Mouse (Mus musculus): ENCODE results near the gene Mfsd12. TPM values are rescaled to one million over a fixed set of nuclear protein-coding genes. Genes with fewer than 3 reads are reported as not detected.

Gene Mfsd12
- total RNA-seq, 2 experiments from 2014 or later: 42.8 to 45.9 TPM

DNA sequence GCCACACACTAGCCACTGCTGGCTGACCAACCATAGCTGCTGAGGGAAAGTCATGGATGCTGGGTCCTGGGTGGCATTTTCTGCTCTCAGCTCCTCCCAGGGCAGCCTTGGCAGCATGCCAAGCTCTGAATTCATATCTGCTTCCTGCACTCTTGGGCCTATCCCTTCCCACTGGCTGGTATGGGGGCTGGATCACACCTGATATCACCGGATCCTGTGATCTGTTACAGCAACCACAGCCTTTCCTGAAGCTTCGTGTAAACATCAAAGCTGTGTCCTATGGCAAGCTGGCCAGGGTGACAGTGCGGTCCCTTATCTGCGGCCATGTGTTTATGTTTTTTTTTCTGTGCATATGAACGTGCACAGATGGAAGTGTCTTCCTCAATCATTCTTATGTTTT lies 24.7 kb downstream of the Mfsd12 start:
- no peak for DNase-seq (ENCODE audit: low spot score in 2 of 2)
- Histone ChIP-seq H3K4me3 (no peak overlapping the region), H3K27ac (no peak overlapping the region)
- no peak for TF ChIP-seq CTCF (conservative IDR thresholded peaks at IDR 0.05)

DNA sequence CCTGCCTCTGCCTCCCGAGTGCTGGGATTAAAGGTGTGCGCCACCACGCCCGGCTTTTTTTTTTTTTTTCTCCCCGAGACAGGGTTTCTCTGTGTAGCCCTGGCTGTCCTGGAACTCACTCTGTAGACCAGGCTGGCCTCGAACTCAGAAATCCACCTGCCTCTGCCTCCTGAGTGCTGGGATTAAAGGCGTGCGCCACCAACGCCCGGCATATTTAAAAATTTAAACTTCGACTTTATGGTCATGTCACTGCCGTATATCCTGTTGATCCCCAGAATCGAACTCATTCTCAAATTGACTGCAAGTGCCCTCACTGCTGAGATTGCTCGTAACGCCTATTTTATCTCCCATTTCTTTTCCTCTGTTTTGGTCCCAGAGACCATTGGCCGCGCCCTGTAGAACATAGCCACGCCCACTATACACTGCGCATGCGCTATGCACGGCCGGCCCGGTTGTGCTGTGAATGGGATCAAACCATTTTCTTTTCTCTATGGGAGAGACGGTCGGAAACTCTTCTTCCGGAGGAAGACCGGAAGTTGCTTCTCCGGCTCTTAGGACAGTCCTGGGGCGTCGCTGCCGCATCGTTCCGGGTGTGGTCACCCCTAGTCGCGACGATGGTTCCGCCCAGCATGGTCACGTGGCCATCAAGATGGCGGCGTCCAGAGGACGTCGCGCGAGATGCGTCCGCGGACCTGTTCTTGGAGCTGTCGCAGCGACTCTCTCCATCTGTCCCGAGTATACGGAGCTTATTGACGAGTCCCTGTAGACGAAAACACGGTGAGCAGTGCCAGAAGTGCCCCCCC lies 26.7 kb downstream of the Mfsd12 start, which contains the start of the genes Dohh and Gm48551:
Dohh (plus strand) TSS at position 627 of the 803 bp plus-strand sequence.
Gm48551 (plus strand) TSS at position 665 of the 803 bp plus-strand sequence.
- peak; percentile 97 to 99 for DNase-seq (ENCODE audit: low spot score in 2 of 2)
- Histone ChIP-seq H3K4me3 (peak within 1 kb of the TSS; percentile 73), H3K27ac (peak within 1 kb of the TSS; percentile 98)
- peak; percentile 28; the same call in 1 of the 2 replicates for TF ChIP-seq CTCF (conservative IDR thresholded peaks at IDR 0.05)

DNA sequence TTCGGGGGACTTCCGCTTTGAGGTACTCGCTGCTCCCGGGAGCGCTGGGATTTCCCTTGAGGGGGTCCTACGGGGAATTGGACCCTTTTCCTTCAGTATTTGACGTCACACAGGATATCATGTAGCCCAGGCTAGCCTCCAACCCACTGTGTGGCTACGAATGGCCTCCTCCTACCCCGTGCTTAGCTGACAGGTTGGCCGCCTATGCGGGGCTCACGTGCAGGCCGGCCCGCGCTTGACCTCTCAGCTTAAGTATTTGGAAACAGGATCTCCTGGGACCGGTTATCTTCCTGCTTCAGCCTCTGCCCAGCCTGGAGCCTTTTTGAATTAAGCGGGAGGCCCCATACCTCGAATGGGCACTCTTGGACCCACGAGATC lies 27.3 kb downstream of the Mfsd12 start:
- no peak for DNase-seq (ENCODE audit: low spot score in 2 of 2)
- peak overlapping the region; percentile 98 for H3K27ac ChIP-seq
- peak overlapping the region; percentile 73 for H3K4me3 ChIP-seq
- no peak for TF ChIP-seq CTCF (conservative IDR thresholded peaks at IDR 0.05)

DNA sequence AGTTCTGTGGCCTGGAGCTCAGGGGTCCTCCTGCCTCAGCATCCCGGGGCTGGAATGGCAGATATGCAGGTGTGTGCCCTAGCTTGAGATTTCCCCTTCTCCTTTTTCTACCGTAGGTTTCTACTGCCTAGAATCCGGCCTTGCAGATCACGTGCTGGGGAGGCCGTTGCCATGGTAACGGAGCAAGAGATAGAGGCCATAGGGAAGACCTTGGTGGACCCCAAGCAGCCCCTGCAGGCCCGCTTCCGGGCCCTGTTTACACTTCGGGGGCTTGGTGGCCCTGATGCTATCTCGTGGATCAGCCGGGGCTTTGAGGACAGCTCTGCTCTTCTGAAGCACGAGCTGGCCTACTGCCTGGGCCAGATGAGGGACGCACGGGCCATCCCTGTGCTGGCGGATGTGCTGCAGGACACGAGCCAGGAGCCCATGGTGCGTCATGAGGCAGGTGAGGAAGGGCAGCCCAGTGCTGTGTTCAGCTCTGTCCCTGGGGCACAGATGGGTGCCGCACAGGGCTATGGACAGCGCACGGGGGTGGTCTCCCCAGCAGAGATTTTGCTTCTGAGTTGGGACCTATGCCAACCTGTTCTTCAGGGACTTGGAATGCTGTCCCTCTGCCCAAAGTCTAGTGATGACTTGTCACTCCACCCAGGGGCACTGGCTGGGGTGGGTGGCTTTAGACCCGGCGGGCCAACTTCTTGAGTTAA lies 28.5 kb downstream of the Mfsd12 start:
- TF ChIP-seq CTCF (conservative IDR thresholded peaks at IDR 0.05): no peak
- Histone ChIP-seq H3K27ac (no peak overlapping the region), H3K4me3 (peak overlapping the region; percentile 73)
- DNase-seq (ENCODE audit: low spot score in 2 of 2): no peak

DNA sequence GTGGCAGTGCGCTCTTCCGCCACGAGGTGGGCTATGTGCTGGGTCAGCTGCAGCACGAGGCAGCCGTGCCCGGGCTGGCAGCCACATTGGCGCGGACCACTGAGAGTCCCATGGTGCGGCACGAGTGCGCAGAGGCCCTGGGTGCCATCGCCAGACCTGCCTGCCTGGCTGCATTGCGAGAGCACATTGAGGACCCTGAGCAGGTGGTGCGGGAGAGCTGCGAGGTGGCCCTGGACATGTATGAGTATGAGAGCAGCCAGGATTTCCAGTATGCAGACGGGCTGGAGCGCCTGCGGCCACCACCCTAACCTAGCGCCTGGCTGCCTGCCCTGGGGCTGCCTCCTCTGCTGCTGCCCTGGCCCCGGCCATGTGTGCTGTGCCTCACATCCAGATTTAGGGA lies 30.4 kb downstream of the Mfsd12 start:
- no peak for DNase-seq (ENCODE audit: low spot score in 2 of 2)
- TF ChIP-seq CTCF (conservative IDR thresholded peaks at IDR 0.05): no peak
- Histone ChIP-seq H3K27ac (no peak overlapping the region), H3K4me3 (no peak overlapping the region)

DNA sequence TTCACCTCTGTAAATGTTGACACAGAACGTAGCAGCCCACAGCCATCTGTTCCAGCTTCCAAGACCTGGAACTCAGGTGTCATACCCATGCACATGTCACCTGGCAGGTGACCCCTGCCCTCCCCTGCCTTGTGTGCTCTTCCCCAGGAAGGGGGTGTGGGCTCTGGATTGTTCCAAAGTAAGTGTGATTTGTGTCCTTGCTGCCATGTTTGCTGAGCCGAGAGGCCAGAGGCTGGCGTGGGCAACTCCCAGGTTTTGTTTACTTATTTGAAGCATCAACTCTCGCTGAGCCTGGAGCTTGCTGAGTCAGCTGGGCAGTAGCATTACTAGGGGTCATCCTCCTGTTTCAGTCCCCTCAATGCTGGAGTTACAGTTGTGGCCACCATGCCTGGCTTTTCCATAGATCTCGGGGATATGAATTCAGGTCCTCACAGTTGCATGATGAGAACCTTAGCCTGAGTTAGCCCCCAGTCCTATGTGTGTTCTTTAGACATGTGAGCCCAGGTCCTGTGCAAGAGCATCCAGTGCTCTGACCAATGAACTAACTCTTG lies 31.3 kb downstream of the Mfsd12 start, which contains the start of gene Gm48552:
Gm48552 (plus strand) TSS at position 501 of the 551 bp plus-strand sequence.
- no peak within 1 kb of the TSS for H3K4me3 ChIP-seq
- H3K27ac ChIP-seq: no peak within 1 kb of the TSS; the same call in 1 of the 2 replicates
- no peak for TF ChIP-seq CTCF (conservative IDR thresholded peaks at IDR 0.05)
- no peak for DNase-seq (ENCODE audit: low spot score in 2 of 2)

DNA sequence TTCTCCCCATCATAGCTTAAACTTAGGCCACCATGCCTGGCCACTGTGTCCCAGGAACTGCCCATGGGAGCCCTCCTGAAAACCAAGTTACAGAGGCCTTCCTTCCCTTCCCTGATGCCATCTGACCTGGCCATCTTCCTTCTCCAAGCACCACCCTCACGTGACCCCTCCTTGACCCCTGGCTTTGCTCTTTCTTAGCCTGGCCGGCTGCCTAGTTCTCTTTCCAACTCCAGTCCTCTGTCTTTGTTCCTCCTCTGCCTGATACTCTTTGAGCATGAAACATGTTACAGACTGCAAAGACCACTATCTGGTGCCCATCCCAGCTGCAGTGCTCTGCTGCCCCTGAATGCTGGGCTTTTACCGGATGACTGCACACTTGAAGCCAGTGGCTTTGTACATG lies 32.1 kb downstream of the Mfsd12 start:
- no peak overlapping the region; the same call in 1 of the 2 replicates for H3K27ac ChIP-seq

DNA sequence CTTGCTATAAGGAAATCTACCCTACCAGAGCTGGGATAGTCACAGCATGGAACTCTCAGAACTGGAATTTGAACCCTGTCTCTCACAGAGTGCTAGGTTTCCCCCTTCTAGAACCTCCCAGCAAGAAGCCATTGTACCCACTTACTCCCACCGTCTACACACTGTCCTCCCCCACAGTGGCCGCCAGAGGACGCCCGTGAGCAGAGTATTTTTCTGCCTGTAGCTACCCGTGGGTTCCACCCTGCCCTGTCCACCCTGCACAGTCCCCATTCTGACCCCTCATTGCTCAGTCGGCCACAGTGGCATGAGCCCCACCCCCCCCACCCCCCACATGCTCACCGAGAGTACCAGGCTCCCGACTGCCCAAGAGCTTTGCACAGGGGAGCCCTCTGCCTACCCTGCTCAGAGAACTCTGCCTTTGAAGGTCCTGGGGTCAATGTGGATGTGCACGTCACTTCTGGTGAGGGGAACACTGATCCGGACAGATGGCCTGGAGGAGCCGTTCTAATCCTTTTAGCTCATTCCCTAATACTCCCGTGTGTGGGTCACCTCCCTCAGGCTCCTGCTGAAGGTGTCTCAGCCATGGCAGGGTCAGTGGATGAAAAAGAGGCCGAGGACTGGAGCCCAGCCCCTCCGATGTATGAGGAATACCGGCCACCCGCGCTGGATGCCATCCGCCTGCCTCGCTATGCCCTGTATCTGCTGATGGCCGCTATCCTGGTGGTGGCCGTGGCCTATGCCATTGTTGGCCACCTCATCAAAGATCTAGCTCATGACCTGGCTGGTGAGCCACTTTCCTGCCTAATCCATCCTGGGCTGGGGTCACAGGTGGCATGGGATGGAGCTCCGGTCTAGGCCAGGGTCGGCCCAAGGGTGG lies 32.7 kb downstream of the Mfsd12 start:
- peak; percentile 57 to 82 for DNase-seq (ENCODE audit: low spot score in 2 of 2)

More for the DNA sequence above, 32.1 kb downstream of the Mfsd12 start:
- no peak overlapping the region for H3K4me3 ChIP-seq
- no peak for DNase-seq (ENCODE audit: low spot score in 2 of 2)
- TF ChIP-seq CTCF (conservative IDR thresholded peaks at IDR 0.05): no peak

DNA sequence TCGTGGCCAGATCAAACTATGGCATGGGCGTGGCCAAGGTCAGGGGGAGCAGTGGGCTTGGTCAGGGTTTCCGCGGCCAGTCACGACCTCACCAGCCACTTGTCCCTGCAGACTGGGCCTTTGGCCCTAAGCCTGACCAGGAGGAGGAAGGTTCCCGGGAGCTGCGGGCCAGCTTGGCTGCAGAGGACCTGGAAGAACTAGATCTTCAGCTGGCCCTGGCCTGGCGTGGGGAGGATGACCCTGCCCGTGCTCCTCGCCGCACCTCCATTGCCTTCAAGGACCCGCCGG lies 33.3 kb downstream of the Mfsd12 start:
- DNase-seq (ENCODE audit: low spot score in 2 of 2): no peak
- TF ChIP-seq CTCF (conservative IDR thresholded peaks at IDR 0.05): no peak
- H3K27ac ChIP-seq: no peak overlapping the region

More for the DNA sequence above, 32.7 kb downstream of the Mfsd12 start:
- peak; percentile 95 for TF ChIP-seq CTCF (conservative IDR thresholded peaks at IDR 0.05)
- Histone ChIP-seq H3K27ac (peak overlapping the region; percentile 10; the same call in 1 of the 2 replicates), H3K4me3 (no peak overlapping the region)

DNA sequence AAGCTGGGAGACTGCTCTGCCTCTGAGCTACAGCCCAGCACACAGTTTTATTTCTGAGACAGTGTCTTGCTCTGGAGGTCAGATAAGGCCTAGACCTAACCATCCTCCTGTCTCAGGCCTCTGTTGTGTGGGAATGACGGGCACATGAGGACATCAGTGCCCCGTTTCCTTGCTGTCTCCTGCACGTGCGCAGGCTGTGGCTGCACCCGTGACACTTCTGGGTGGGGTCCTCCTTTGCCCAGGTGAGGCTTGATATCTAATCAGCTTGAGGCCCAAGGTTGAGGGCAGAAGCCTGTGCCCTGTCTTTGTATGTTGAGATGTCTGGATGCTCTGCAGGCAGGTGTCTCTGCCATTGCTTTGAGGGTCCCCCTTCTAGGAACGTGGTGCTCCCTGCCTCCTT lies 35.0 kb downstream of the Mfsd12 start:
- DNase-seq (ENCODE audit: low spot score in 2 of 2): no peak
- no peak for TF ChIP-seq CTCF (conservative IDR thresholded peaks at IDR 0.05)
- no peak overlapping the region for H3K4me3 ChIP-seq
- H3K27ac ChIP-seq: no peak overlapping the region

More for the DNA sequence above, 33.3 kb downstream of the Mfsd12 start:
- H3K4me3 ChIP-seq: no peak overlapping the region

DNA sequence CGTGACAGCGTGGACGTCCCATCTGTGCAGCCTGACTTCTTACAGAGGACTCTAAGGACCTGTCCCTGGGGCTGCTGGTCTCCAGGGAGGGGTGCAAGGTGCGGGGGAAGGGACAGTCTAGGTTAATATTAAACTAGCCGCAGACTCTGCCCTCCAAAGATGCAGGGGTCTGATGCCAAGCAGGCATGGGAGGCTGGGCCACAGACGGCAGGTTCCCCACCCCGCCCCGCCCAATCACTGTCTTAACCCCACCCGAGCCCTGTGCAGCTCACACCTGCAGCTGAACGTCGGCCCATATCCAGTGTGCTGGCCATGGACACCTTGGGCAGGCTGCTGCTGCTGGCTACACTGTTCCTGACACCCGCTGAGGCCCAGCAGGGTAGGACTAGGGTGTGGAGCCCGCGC lies 35.5 kb downstream of the Mfsd12 start, which contains the start of gene Smim24:
Smim24 (plus strand) TSS at position 271 of the 405 bp plus-strand sequence.
- no peak for TF ChIP-seq CTCF (conservative IDR thresholded peaks at IDR 0.05)
- peak within 1 kb of the TSS; percentile 51 for H3K27ac ChIP-seq
- peak within 1 kb of the TSS; percentile 32; the same call in 1 of the 2 replicates for H3K4me3 ChIP-seq
- DNase-seq (ENCODE audit: low spot score in 2 of 2): no peak

DNA sequence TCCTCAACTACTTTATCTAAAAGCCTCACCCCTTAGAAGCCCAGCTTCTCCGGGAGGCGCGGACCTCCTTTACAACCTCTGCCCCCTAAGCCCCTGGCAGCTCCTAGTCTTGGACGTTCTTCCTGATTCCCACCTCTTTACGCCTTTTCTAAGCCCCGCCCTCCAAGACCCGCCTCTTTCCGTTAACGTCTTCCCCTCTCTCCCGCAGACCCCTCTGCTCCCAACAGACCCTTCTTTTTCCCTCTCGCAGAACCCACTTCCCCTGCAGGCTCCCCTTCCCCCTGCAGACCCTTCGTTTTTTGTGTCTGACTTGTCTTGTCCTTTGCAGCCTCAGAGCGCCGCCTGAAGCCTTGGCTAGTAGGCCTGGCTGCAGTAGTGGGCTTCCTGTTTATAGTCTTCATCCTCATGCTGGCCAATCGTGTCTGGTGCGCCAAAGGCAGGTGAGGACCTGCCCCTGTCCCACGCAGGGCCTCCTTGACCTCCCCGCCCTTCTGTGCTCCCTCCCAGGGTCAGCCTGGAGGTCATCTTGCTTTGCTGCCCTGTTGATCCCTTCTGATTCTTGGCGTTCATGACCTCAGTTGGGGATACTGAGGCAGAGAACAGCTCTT lies 36.3 kb downstream of the Mfsd12 start:
- peak overlapping the region; percentile 51 for H3K27ac ChIP-seq
- DNase-seq (ENCODE audit: low spot score in 2 of 2): no peak
- TF ChIP-seq CTCF (conservative IDR thresholded peaks at IDR 0.05): no peak
- H3K4me3 ChIP-seq: peak overlapping the region; percentile 32; the same call in 1 of the 2 replicates

All from layer of hippocampus, adult 2 months (tissue).